Mouse (Mus musculus): ENCODE data around the gene Gm17334. TPM values are rescaled to one million over a fixed set of nuclear protein-coding genes. Genes with fewer than 3 reads are reported as not detected.
A peak's percentile ranks its signal among the peaks of the same experiment; 100 is the strongest.

Gene Gm17334
- polyA plus RNA-seq, 2 experiments: 0.11 to 0.28 TPM

GRCm38 (mm10) chr11:53764581-53764980 lies 8.4 kb downstream of the Gm17334 start:
- peak overlapping the region; percentile 84; the same call in 1 of the 2 replicates for H3K27ac ChIP-seq (replicated peaks; ENCODE audit: low read depth, low read length)
- 49% methylated on average over 5 of the region's 5 CpGs for WGBS
- 0 out of 2 replicates have a peak overlapping the region, but pooled peaks have one; percentile 74 for H3K4me2 ChIP-seq (replicated peaks; ENCODE audit: low read depth, low read length, severe bottlenecking)

GRCm38 (mm10) chr11:53763496-53764140 lies 9.4 kb downstream of the Gm17334 start:
- TF ChIP-seq POLR2A (IDR thresholded peaks at IDR 0.05; ENCODE audit: borderline replicate concordance, extremely low read depth, insufficient read depth, insufficient read length): peak; percentile 78; the same call in 1 of the 2 replicates
- Histone ChIP-seq H3K4me2 (replicated peaks; ENCODE audit: low read depth, low read length, severe bottlenecking) (peak overlapping the region; percentile 74), H3K9me3 (ENCODE audit: control insufficient read depth, low read length) (no peaks in the 10 kb centered on the region), H3K27ac (replicated peaks; ENCODE audit: low read depth, low read length) (peak overlapping the region; percentile 84), H3K27me3 (ENCODE audit: control insufficient read depth, insufficient read depth, low read length) (no peaks in the 10 kb centered on the region), H3K9ac (ENCODE audit: low read depth, low read length, severe bottlenecking) (peak overlapping the region; percentile 62), H3K36me3 (ENCODE audit: control insufficient read depth, insufficient read depth, low read length) (no peaks in the 10 kb centered on the region), H3K4me3 (replicated peaks; ENCODE audit: low read length) (peak overlapping the region; percentile 37), H3K4me1 (ENCODE audit: control insufficient read depth, insufficient read depth, low read length) (peaks cover 41% of the 10 kb centered on the region)
- 4% methylated on average over 27 of the region's 33 CpGs for WGBS
- ATAC-seq (ENCODE audit: low FRiP score, low read depth): peak; percentile 88
- peak; percentile 80 for DNase-seq (ENCODE audit: low spot score)

More at GRCm38 (mm10) chr11:53764581-53764980, 8.4 kb downstream of the Gm17334 start:
- no peak for ATAC-seq (ENCODE audit: low FRiP score, low read depth)
- H3K36me3 ChIP-seq (ENCODE audit: control insufficient read depth, insufficient read depth, low read length): no peaks in the 10 kb centered on the region
- H3K4me3 ChIP-seq (replicated peaks; ENCODE audit: low read length): no peak overlapping the region
- DNase-seq (ENCODE audit: low spot score): no peak
- no peak for TF ChIP-seq POLR2A (IDR thresholded peaks at IDR 0.05; ENCODE audit: borderline replicate concordance, extremely low read depth, insufficient read depth, insufficient read length)
- no peaks in the 10 kb centered on the region for H3K27me3 ChIP-seq (ENCODE audit: control insufficient read depth, insufficient read depth, low read length)
- peaks cover 40% of the 10 kb centered on the region for H3K4me1 ChIP-seq (ENCODE audit: control insufficient read depth, insufficient read depth, low read length)
- H3K9ac ChIP-seq (ENCODE audit: low read depth, low read length, severe bottlenecking): no peak overlapping the region
- H3K9me3 ChIP-seq (ENCODE audit: control insufficient read depth, low read length): no peaks in the 10 kb centered on the region

- WGBS: 2% methylated on average over 23 of the region's 23 CpGs
- Histone ChIP-seq H3K4me2 (replicated peaks; ENCODE audit: low read depth, low read length, severe bottlenecking) (peak overlapping the region; percentile 74), H3K36me3 (ENCODE audit: control insufficient read depth, insufficient read depth, low read length) (no peaks in the 10 kb centered on the region), H3K27me3 (ENCODE audit: control insufficient read depth, insufficient read depth, low read length) (no peaks in the 10 kb centered on the region), H3K4me1 (ENCODE audit: control insufficient read depth, insufficient read depth, low read length) (peaks cover 41% of the 10 kb centered on the region), H3K9me3 (ENCODE audit: control insufficient read depth, low read length) (no peaks in the 10 kb centered on the region), H3K9ac (ENCODE audit: low read depth, low read length, severe bottlenecking) (peak overlapping the region; percentile 62), H3K27ac (replicated peaks; ENCODE audit: low read depth, low read length) (peak overlapping the region; percentile 84), H3K4me3 (replicated peaks; ENCODE audit: low read length) (peak overlapping the region; percentile 37)
- peak; percentile 71 for DNase-seq (ENCODE audit: low spot score)
- no peak for TF ChIP-seq POLR2A (IDR thresholded peaks at IDR 0.05; ENCODE audit: borderline replicate concordance, extremely low read depth, insufficient read depth, insufficient read length)
- ATAC-seq (ENCODE audit: low FRiP score, low read depth): no peak; the same call in 1 of the 2 replicates
These were observed 10.0 kb downstream of the Gm17334 start for GRCm38 (mm10) chr11:53762827-53763495.

- H3K4me3 ChIP-seq (replicated peaks; ENCODE audit: low read length): peak overlapping the region; percentile 37
- H3K4me2 ChIP-seq (replicated peaks; ENCODE audit: low read depth, low read length, severe bottlenecking): peak overlapping the region; percentile 74
- no peaks in the 10 kb centered on the region for H3K36me3 ChIP-seq (ENCODE audit: control insufficient read depth, insufficient read depth, low read length)
- no peaks in the 10 kb centered on the region for H3K27me3 ChIP-seq (ENCODE audit: control insufficient read depth, insufficient read depth, low read length)
- H3K9ac ChIP-seq (ENCODE audit: low read depth, low read length, severe bottlenecking): no peak overlapping the region
- DNase-seq (ENCODE audit: low spot score) (no peak), ATAC-seq (ENCODE audit: low FRiP score, low read depth) (no peak)
- peak overlapping the region; percentile 84; the same call in 1 of the 2 replicates for H3K27ac ChIP-seq (replicated peaks; ENCODE audit: low read depth, low read length)
- 52% methylated on average over 2 of the region's 2 CpGs for WGBS
- no peak for TF ChIP-seq POLR2A (IDR thresholded peaks at IDR 0.05; ENCODE audit: borderline replicate concordance, extremely low read depth, insufficient read depth, insufficient read length)
- no peaks in the 10 kb centered on the region for H3K9me3 ChIP-seq (ENCODE audit: control insufficient read depth, low read length)
- H3K4me1 ChIP-seq (ENCODE audit: control insufficient read depth, insufficient read depth, low read length): peaks cover 41% of the 10 kb centered on the region
These were observed 10.6 kb downstream of the Gm17334 start for GRCm38 (mm10) chr11:53762426-53762825.

- ATAC-seq (ENCODE audit: low FRiP score, low read depth) (no peak), DNase-seq (ENCODE audit: low spot score) (no peak)
- peak overlapping the region; percentile 50; the same call in 1 of the 2 replicates for H3K27ac ChIP-seq (replicated peaks; ENCODE audit: low read depth, low read length)
- H3K4me1 ChIP-seq (ENCODE audit: control insufficient read depth, insufficient read depth, low read length): peaks cover 41% of the 10 kb centered on the region
- no peaks in the 10 kb centered on the region for H3K9me3 ChIP-seq (ENCODE audit: control insufficient read depth, low read length)
- no peak overlapping the region for H3K9ac ChIP-seq (ENCODE audit: low read depth, low read length, severe bottlenecking)
- H3K36me3 ChIP-seq (ENCODE audit: control insufficient read depth, insufficient read depth, low read length): no peaks in the 10 kb centered on the region
- H3K4me3 ChIP-seq (replicated peaks; ENCODE audit: low read length): no peak overlapping the region
- WGBS: 51% methylated on average over 2 of the region's 2 CpGs
- no peak overlapping the region for H3K4me2 ChIP-seq (replicated peaks; ENCODE audit: low read depth, low read length, severe bottlenecking)
- no peak for TF ChIP-seq POLR2A (IDR thresholded peaks at IDR 0.05; ENCODE audit: borderline replicate concordance, extremely low read depth, insufficient read depth, insufficient read length)
- no peaks in the 10 kb centered on the region for H3K27me3 ChIP-seq (ENCODE audit: control insufficient read depth, insufficient read depth, low read length)
These were observed 11.2 kb downstream of the Gm17334 start for GRCm38 (mm10) chr11:53761822-53762221.

Measured in limb, embryonic 14.5 days (tissue).